Mouse (Mus musculus) layer of hippocampus, adult 9-11 months (tissue): ENCODE results near the gene Lpar3.
A peak's percentile ranks its signal among the peaks of the same experiment; 100 is the strongest.

ENCODE experiments used
- DNase-seq: peaks from one replicate; pipeline ENCODE4 v3.0.0; 2022

Gene Lpar3

DNA sequence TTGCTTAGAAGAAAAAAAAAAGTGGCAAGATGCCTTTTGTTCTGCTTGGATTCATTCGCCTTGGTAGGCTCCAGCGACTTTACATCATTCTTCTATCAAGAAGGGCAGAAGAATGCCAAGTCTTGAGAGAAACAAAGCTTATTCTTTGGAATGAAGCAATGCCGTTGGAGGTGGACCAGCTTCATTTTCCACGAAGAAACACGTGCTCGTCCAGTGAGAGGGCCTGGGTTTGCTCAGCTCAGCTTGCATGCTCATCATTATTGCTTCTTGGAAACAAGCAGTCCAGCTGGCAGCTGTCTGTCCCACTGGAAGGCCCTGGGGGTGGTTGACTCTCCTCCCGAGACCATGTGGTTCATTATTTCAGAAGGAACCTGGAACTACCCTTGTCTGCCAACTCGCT, 94.7 kb downstream of the Lpar3 start:
- DNase-seq, result no peak

- DNase-seq, result no peak
These were observed 95.5 kb downstream of the Lpar3 start for GRCm38 (mm10) chr3:146316293-146316692.

DNA sequence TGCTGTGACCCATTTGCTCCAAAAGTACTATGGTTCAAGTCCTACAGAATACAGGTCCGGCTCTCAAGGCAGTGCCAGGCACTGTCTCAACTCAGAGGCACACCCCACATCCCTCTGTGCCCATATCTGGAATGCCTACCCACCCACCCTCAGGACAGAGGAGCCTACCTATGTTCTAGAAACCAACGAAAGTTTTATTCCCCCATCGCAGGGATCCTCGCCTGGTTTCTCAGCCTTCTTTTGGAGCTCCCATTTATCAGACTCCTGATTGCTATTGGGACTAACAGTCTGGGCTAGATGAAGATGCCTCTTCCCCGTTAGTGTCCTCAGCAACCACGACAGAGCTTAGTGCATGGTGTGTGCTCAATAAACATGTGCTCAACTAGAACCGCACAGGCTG, 96.6 kb downstream of the Lpar3 start:
- no peak for DNase-seq

DNA sequence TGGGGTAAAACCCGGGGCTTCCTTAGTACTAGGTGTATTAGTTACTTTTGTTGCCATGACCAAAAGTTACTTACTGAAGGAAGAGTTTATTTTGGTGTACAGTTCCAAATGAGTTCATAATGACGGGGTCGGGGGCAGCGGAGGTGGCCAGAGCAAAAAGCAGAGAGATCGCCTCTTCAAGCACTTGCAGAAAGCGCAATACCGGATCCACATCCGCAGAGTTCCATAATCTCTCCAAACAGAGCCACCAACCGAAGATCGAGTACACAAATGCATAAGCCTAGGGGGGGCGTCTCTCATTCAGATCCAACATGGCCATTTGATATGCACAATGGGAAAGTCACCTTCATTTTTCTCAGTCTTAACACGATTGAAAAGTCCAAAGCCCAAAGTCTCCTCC, 97.1 kb downstream of the Lpar3 start:
- DNase-seq, result no peak

DNA sequence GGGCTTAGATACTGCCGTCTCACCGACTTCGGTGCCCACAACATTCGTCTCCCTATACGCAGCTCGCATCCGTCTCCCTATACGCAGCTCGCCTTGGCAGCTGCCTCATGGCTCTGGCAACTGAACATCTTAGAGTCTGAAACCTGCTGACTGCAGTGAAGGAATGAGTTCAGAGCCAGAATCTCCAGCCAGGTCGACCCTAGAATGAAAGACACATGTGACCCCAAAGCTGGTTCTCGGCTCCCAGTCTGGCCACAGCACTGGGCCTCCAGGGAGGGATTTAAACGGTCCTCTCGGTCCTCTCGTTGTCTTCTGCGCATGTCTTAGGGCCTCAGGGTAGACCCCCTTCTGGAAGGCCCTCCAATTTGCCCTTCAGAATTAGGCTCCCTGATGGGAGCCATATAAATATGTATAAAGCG, 97.8 kb downstream of the Lpar3 start:
- DNase-seq, result no peak

- DNase-seq, result no peak
These were observed 98.2 kb downstream of the Lpar3 start for GRCm38 (mm10) chr3:146318987-146319386.

GRCm38 (mm10) chr3:146319503-146319902, 98.7 kb downstream of the Lpar3 start:
- DNase-seq, result no peak

- DNase-seq, result peak; percentile 16
These were observed 104.2 kb downstream of the Lpar3 start for GRCm38 (mm10) chr3:146324949-146325348.

- peak; percentile 41 for DNase-seq
These were observed 106.2 kb downstream of the Lpar3 start for GRCm38 (mm10) chr3:146326743-146327536.

DNA sequence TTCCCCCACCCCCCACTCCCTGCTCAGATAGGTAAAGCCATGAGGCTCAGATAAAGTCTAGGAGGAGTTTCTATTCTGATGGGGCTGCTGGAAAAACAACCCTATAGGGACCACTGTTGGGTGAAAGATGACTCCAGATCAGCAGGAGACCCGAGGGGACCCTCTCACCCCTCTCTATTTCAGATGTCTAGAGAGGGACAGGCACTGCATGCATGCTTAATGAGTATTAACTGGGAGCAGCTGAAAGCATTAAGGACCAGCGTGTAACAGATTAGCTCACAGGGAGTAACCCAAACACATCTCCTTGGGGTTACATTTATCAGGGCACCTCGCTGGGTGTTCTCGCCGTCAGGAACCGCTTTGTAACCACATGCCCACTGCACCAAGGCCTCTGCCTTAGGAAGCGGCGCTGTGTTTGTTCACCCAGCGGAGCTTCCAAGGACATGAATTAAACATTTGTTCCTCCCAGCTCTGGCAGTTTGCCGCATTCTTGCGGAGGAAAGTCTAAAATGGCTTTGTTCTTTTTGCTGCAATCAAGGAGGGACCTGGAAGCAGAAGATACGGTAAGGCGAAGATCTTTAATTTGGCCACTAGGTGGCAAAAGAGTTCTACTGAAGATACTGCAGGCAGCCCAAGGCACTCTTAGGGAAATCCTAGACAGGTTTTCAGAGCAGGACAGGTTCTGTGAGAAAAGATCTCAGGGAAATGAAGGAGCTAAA, 106.9 kb downstream of the Lpar3 start:
- DNase-seq, result peak; percentile 80

DNA sequence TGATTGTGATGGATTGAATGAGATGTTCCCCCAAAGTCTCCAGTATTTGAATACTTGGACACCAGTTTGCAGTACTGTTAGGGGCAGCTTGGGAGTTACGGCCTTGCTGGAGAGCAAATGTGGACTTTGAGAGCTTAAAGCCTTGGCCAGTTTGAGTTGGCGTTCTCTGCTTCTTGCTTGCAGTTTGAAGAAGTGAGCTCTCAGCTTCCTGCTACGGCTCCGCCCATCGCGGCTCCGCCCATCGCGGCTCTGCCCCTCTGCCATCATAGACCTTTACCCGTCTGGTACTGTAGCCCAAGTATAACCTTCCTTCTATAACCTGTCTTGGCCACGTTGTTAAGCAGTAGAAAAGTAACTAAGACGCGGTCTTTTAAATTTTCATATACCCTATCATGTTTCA, 108.0 kb downstream of the Lpar3 start:
- no peak for DNase-seq

- DNase-seq, result no peak
These were observed 111.1 kb downstream of the Lpar3 start for GRCm38 (mm10) chr3:146331819-146332218.

- DNase-seq, result no peak
These were observed 112.5 kb downstream of the Lpar3 start for GRCm38 (mm10) chr3:146333270-146333669.

DNA sequence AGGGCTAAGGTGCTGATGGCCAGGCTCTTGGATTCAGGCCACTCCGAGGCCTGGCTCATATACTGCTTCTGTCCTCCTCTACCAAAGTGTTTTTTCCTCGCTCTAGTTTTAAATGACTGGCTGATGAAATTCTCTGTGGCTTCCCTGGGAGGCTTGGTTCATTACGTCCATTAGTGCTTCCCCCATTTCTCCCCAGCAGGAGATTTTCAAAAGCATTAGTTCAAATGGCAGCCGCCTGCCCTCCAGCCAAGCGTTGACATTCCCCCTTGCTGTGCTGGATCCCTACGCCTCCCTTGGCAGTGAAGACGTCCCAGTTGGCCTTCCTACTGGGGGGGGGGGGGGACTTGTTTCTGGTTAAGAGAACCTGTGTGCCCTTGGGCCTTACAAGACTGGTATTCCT, 113.3 kb downstream of the Lpar3 start:
- no peak for DNase-seq
